Mouse (Mus musculus): Measurements from ENCODE around the gene Gm10447.
A peak's percentile ranks its signal among the peaks of the same experiment; 100 is the strongest.

GRCm38 (mm10) chr11:53466231-53466971, 9.5 kb upstream of the Gm10447 start:
- TF ChIP-seq CTCF (IDR thresholded peaks at IDR 0.05; ENCODE audit: extremely low read depth, insufficient read depth, low read length) (peak; percentile 60), POLR2A (IDR thresholded peaks at IDR 0.05; ENCODE audit: extremely low read depth, insufficient read depth, low read length) (no peak)

Measured in cortical plate, adult 2 months (tissue).